Mouse (Mus musculus) CH12.LX (cell line): ENCODE data around the gene Cers4. TPM values are rescaled to one million over a fixed set of nuclear protein-coding genes. Genes with fewer than 3 reads are reported as not detected.

ENCODE experiments used
- DNase-seq: peaks from one replicate; pipeline ENCODE4 v3.0.0-alpha.2; 2013; ENCODE audit errors: extremely low read depth
- H3K27ac ChIP-seq: 2 replicates; pipeline ENCODE4 v1.5.1; 2012; ENCODE audit warnings: low read depth, mild to moderate bottlenecking, control low read depth, moderate library complexity; ENCODE audit not compliant: insufficient read depth
- H3K27me3 ChIP-seq: replicated peaks from 2 replicates; pipeline ENCODE3; 2012; ENCODE audit warnings: inconsistent platforms
- H3K36me3 ChIP-seq, 2 experiments: replicated peaks in 1 of 2; 2 replicates each; pipeline versions ENCODE3 to v1.6.1; 2012; ENCODE audit warnings: inconsistent platforms in 1 of 2, low read length in 1 of 2, mild to moderate bottlenecking in 1 of 2, mixed read lengths in 1 of 2, moderate library complexity in 1 of 2; ENCODE audit not compliant: control insufficient read depth in 1 of 2, insufficient read depth in 1 of 2
- H3K4me1 ChIP-seq, 2 experiments: 2 replicates each; pipeline ENCODE4 v1.6.1; 2012; ENCODE audit warnings: inconsistent platforms in 1 of 2, moderate library complexity in 1 of 2; ENCODE audit not compliant: insufficient read depth in 2 of 2, control insufficient read depth in 1 of 2
- H3K4me2 ChIP-seq: 2 replicates; pipeline ENCODE4 v1.6.1; 2012; ENCODE audit warnings: low read depth, mild to moderate bottlenecking, control low read depth; ENCODE audit not compliant: poor library complexity, insufficient read depth, severe bottlenecking
- H3K4me3 ChIP-seq, 3 experiments: fragments of 150-350 bp in 1 of 3; sonication (generic) in 1 of 3; replicated peaks in 1 of 3; 2 replicates each; pipeline versions ENCODE3 to v1.5.1; 2011 to 2012; ENCODE audit warnings: low read depth in 2 of 3, low read length in 2 of 3, mild to moderate bottlenecking in 2 of 3, moderate library complexity in 2 of 3, control low read depth in 1 of 3, improper control_type of control experiment in 1 of 3, inconsistent platforms in 1 of 3, mixed read lengths in 1 of 3; ENCODE audit not compliant: poor library complexity in 1 of 3
- H3K79me2 ChIP-seq: replicated peaks from 2 replicates; pipeline ENCODE4 v1.6.1; 2012; ENCODE audit warnings: mild to moderate bottlenecking, moderate library complexity; ENCODE audit not compliant: control insufficient read depth, poor library complexity, insufficient read depth, severe bottlenecking; ENCODE audit errors: extremely low read depth
- H3K9ac ChIP-seq: 2 replicates; pipeline ENCODE4 v1.6.1; 2012; ENCODE audit warnings: low read depth, mild to moderate bottlenecking, control low read depth, moderate library complexity; ENCODE audit not compliant: insufficient read depth
- H3K9me3 ChIP-seq: replicated peaks from 2 replicates; pipeline ENCODE3; 2012; ENCODE audit warnings: low read length, inconsistent platforms, mixed read lengths
- BHLHE40 ChIP-seq: IDR thresholded peaks from 2 replicates; pipeline ENCODE4 v1.6.1; 2011; ENCODE audit warnings: mild to moderate bottlenecking, low read depth, low read length, improper control_type of control experiment
- CHD2 ChIP-seq: IDR thresholded peaks from 2 replicates; pipeline ENCODE4 v1.6.1; 2011; ENCODE audit warnings: low read length, improper control_type of control experiment
- CTCF ChIP-seq, 2 experiments: IDR thresholded peaks in 1 of 2; conservative IDR thresholded peaks in 1 of 2; 2 replicates each; pipeline ENCODE4 v1.5.1; 2011 to 2012; ENCODE audit warnings: low read depth in 2 of 2, low read length in 2 of 2, improper control_type of control experiment in 1 of 2, inconsistent platforms in 1 of 2, mild to moderate bottlenecking in 1 of 2, moderate library complexity in 1 of 2
- E2F4 ChIP-seq: IDR thresholded peaks from 2 replicates; pipeline ENCODE4 v1.6.1; 2011; ENCODE audit warnings: low read depth, low read length, improper control_type of control experiment; ENCODE audit not compliant: insufficient replicate concordance
- ETS1 ChIP-seq: conservative IDR thresholded peaks from 2 replicates; pipeline ENCODE4 v1.6.1; 2012; ENCODE audit warnings: low read depth, mild to moderate bottlenecking, inconsistent platforms, low read length, improper control_type of control experiment, moderate library complexity
- GABPA ChIP-seq: IDR thresholded peaks from 2 replicates; pipeline ENCODE4 v1.6.1; 2012; ENCODE audit warnings: low read depth, low read length, improper control_type of control experiment, inconsistent platforms; ENCODE audit not compliant: insufficient replicate concordance
- JUN ChIP-seq: IDR thresholded peaks from 2 replicates; pipeline ENCODE4 v1.6.1; 2011; ENCODE audit warnings: low read depth, mild to moderate bottlenecking, low read length, improper control_type of control experiment, moderate library complexity; ENCODE audit not compliant: insufficient read depth
- MAX ChIP-seq: IDR thresholded peaks from 2 replicates; pipeline ENCODE4 v1.6.1; 2011; ENCODE audit warnings: low read length, improper control_type of control experiment
- MEF2A ChIP-seq: IDR thresholded peaks from 2 replicates; pipeline ENCODE4 v1.6.1; 2014; ENCODE audit warnings: low read depth, mild to moderate bottlenecking, inconsistent platforms, low read length, improper control_type of control experiment, borderline replicate concordance
- PAX5 ChIP-seq: IDR thresholded peaks from 2 replicates; pipeline ENCODE4 v1.6.1; 2012; ENCODE audit warnings: low read length, inconsistent platforms, mixed read lengths
- RAD21 ChIP-seq: IDR thresholded peaks from 2 replicates; pipeline ENCODE4 v1.6.1; 2011; ENCODE audit warnings: low read depth, mild to moderate bottlenecking, low read length, improper control_type of control experiment, moderate library complexity
- RCOR1 ChIP-seq: conservative IDR thresholded peaks from 2 replicates; pipeline ENCODE4 v1.6.1; 2012; ENCODE audit warnings: low read depth, mild to moderate bottlenecking, inconsistent platforms, low read length, improper control_type of control experiment
- SIN3A ChIP-seq: IDR thresholded peaks from 2 replicates; pipeline ENCODE4 v1.6.1; 2012; ENCODE audit warnings: low read length, improper control_type of control experiment, inconsistent platforms
- TCF12 ChIP-seq: IDR thresholded peaks from 2 replicates; pipeline ENCODE4 v1.6.1; 2014; ENCODE audit warnings: low read depth, mild to moderate bottlenecking, inconsistent platforms, low read length, improper control_type of control experiment
- UBTF ChIP-seq: IDR thresholded peaks from 2 replicates; pipeline ENCODE4 v1.6.1; 2012; ENCODE audit warnings: low read depth, mild to moderate bottlenecking, inconsistent platforms, low read length, improper control_type of control experiment, moderate library complexity
- ZC3H11A ChIP-seq: IDR thresholded peaks from 2 replicates; pipeline ENCODE4 v1.6.1; 2012; ENCODE audit warnings: low read depth, mild to moderate bottlenecking, inconsistent platforms, low read length, improper control_type of control experiment
- ZMIZ1 ChIP-seq: IDR thresholded peaks from 2 replicates; pipeline ENCODE4 v1.6.1; 2012; ENCODE audit warnings: low read depth, mild to moderate bottlenecking, inconsistent platforms, low read length, improper control_type of control experiment
- ZNF384 ChIP-seq: IDR thresholded peaks from 2 replicates; pipeline ENCODE4 v1.6.1; 2012; ENCODE audit warnings: low read depth, low read length, improper control_type of control experiment, inconsistent platforms
- dilution Hi-C: fragments of 300-500 bp; cut with MboI; formaldehyde crosslinking; loops from 2 replicates; pipeline ENCODE4 v1.14.3; 2020; ENCODE audit warnings: low sequenced_read_pairs; ENCODE audit not compliant: extremely low pct_unique_long_range_greater_than_20kb, extremely low pct_ligation_motif_present
- in situ Hi-C: fragments of 300-500 bp; cut with MboI; formaldehyde crosslinking; loops from 3 replicates; pipeline ENCODE4 v1.14.3; 2019; ENCODE audit warnings: low sequenced_read_pairs, low pct_ligation_motif_present, low pct_unique_long_range_greater_than_20kb, mixed read lengths
- polyA plus RNA-seq: library from polyadenylated mRNA; unstranded; fragments of >175 nt; gene quantifications from 2 replicates; pipeline ENCODE4 v1.2.1, GENCODE M21; 2012; ENCODE audit warnings: low read depth; ENCODE audit not compliant: insufficient read length
- total RNA-seq, 2 experiments: library from RNA; depleted of rRNA; stranded (reverse); fragments of 300-350 nt in 1 of 2; fragments of >200 nt in 1 of 2; gene quantifications; 2 replicates each; pipeline ENCODE4 v1.2.3; 2012 to 2014

Gene Cers4
- total and polyA plus RNA-seq, 3 experiments: 11.4 to 13.3 (median 11.9) TPM

DNA sequence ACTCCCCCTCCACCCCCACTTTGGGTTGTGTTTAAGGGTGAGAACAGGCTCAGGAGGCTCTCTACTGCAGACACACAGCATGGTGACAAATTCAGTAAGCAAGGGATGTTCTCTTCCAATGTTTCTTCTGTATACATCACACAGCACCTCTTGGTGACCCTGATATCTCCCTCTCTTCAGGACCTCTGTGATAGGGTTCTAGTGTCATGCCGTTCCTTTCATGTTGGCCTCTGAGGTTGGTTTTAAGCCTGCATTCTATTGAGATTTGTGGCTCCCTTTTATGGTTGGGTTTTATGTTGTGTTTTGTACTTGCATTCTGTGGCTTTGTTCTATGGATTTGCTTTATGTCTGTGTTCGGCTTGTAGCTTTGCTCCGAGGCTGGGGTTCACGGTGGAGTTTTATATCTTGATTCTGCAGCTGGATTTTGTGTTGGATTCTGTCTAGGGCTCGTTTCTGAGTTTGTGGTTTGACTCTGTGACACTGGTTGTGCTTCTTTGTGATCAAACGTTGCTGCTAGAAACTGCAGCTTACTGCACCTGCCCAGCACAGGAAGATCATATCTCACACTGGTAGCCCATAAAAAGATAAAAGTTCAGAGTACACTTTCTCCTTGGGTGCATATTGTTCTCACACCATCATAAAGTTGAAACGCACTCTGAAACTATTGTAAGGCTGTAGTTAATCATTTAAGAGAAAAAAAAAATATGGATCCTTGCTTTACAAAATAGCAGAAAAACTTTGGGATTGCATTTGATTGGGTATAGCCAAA, 18.2 kb upstream of the Cers4 start:
- Histone ChIP-seq H3K4me3 (no peak overlapping the region), H3K9ac (no peak overlapping the region), H3K27me3 (no peaks in the 10 kb centered on the region), H3K27ac (no peak overlapping the region), H3K9me3 (no peaks in the 10 kb centered on the region), H3K4me1 (no peaks in the 10 kb centered on the region), H3K36me3 (no peaks in the 10 kb centered on the region), H3K79me2 (no peaks in the 10 kb centered on the region), H3K4me2 (no peak overlapping the region)
- in situ Hi-C loops (no loop called here), dilution Hi-C loops (no loop called here)
- DNase-seq: no peak
- no peak for TF ChIP-seq BHLHE40
- no peak for TF ChIP-seq PAX5
- no peak for TF ChIP-seq E2F4
- TF ChIP-seq UBTF: no peak
- TF ChIP-seq SIN3A: no peak
- no peak for TF ChIP-seq MAX
- no peak for TF ChIP-seq GABPA
- TF ChIP-seq RCOR1: no peak
- no peak for TF ChIP-seq ETS1
- no peak for TF ChIP-seq RAD21
- TF ChIP-seq MEF2A: no peak
- no peak for TF ChIP-seq ZMIZ1
- no peak for TF ChIP-seq CHD2
- no peak for TF ChIP-seq JUN
- no peak for TF ChIP-seq ZC3H11A

- dilution Hi-C loops (no loop called here), in situ Hi-C loops (no loop called here)
- no peaks in the 10 kb centered on the region for H3K9me3 ChIP-seq
- H3K4me3 ChIP-seq: no peak overlapping the region
- no peaks in the 10 kb centered on the region for H3K79me2 ChIP-seq
- H3K27me3 ChIP-seq: no peaks in the 10 kb centered on the region
- H3K27ac ChIP-seq: no peak overlapping the region
- no peaks in the 10 kb centered on the region for H3K36me3 ChIP-seq
- TF ChIP-seq SIN3A (no peak), ZNF384 (no peak), CTCF (conservative IDR thresholded peaks at IDR 0.05 in 1 of 2, IDR thresholded peaks at IDR 0.05 in 1 of 2; ENCODE audit: low read depth in 2 of 2, low read length in 2 of 2) (no peak), TCF12 (no peak), ZMIZ1 (no peak), MEF2A (no peak)
- TF ChIP-seq, all 38 proteins: peak for 0
- DNase-seq: no peak
- Histone ChIP-seq H3K4me2 (no peak overlapping the region), H3K4me1 (no peaks in the 10 kb centered on the region), H3K9ac (no peak overlapping the region)
Observed at GRCm38 (mm10) chr8:4481154-4481553, 11.7 kb upstream of the Cers4 start.
